Mouse (Mus musculus): ENCODE measurements around the gene Olfr67.
"Not testable (repeated sequence)": the region's sequence is repeated elsewhere in the genome, so short reads cannot be mapped to it uniquely, and the experiment has no call there.

The Olfr67 gene

GRCm38 (mm10) chr7:103791721-103792120 lies at the start of gene Olfr67:
Gene Olfr67 (minus strand): TSS chr7:103791821.
- DNase-seq = no peak

GRCm38 (mm10) chr7:103840268-103840667 lies 48.6 kb upstream of the Olfr67 start, which contains the start of gene Hbb-bh2:
Gene Hbb-bh2 (minus strand): TSS chr7:103840520.
- DNase-seq = no peak

GRCm38 (mm10) chr7:103827808-103828207 lies 36.2 kb upstream of the Olfr67 start, which contains the start of gene Hbb-bs:
Gene Hbb-bs (minus strand): TSS chr7:103828096.
- DNase-seq = no peak

GRCm38 (mm10) chr7:103827139-103827538 lies 35.5 kb upstream of the Olfr67 start:
- DNase-seq = not testable (repeated sequence)

- no peak for DNase-seq
These were observed 34.8 kb upstream of the Olfr67 start for GRCm38 (mm10) chr7:103826255-103826887.

GRCm38 (mm10) chr7:103825536-103826254 lies 34.1 kb upstream of the Olfr67 start:
- no peak for DNase-seq

GRCm38 (mm10) chr7:103824597-103824996 lies 33.0 kb upstream of the Olfr67 start:
- DNase-seq = no peak

- not testable (repeated sequence) for DNase-seq
These were observed 23.5 kb upstream of the Olfr67 start for GRCm38 (mm10) chr7:103815085-103815484.

GRCm38 (mm10) chr7:103813766-103814165 lies 22.1 kb upstream of the Olfr67 start, which contains the start of gene Hbb-bt:
Gene Hbb-bt (minus strand): TSS chr7:103813996.
- DNase-seq = no peak

- DNase-seq = not testable (repeated sequence)
These were observed 21.5 kb upstream of the Olfr67 start for GRCm38 (mm10) chr7:103813152-103813551.

GRCm38 (mm10) chr7:103812174-103812573 lies 20.6 kb upstream of the Olfr67 start:
- DNase-seq = no peak

GRCm38 (mm10) chr7:103811223-103811845 lies 19.7 kb upstream of the Olfr67 start:
- no peak for DNase-seq

GRCm38 (mm10) chr7:103810746-103811145 lies 19.1 kb upstream of the Olfr67 start:
- DNase-seq = no peak

GRCm38 (mm10) chr7:103810296-103810695 lies 18.7 kb upstream of the Olfr67 start:
- no peak for DNase-seq

- no peak for DNase-seq
These were observed 18.2 kb upstream of the Olfr67 start for GRCm38 (mm10) chr7:103809801-103810155.

- DNase-seq = no peak
These were observed 17.6 kb upstream of the Olfr67 start for GRCm38 (mm10) chr7:103808971-103809800.

- not testable (repeated sequence) for DNase-seq
These were observed 16.5 kb upstream of the Olfr67 start for GRCm38 (mm10) chr7:103808120-103808519.

GRCm38 (mm10) chr7:103806856-103807255 lies 15.2 kb upstream of the Olfr67 start:
- DNase-seq = no peak

- DNase-seq = no peak
These were observed 1.2 kb upstream of the Olfr67 start for GRCm38 (mm10) chr7:103792669-103793388.

- no peak for DNase-seq
These were observed 12.0 kb downstream of the Olfr67 start, which contains the start of gene Olfr68 for GRCm38 (mm10) chr7:103779598-103779997. Gene Olfr68 (minus strand): TSS chr7:103779698.

GRCm38 (mm10) chr7:103777652-103778051 lies 14.0 kb downstream of the Olfr67 start:
- DNase-seq = not testable (repeated sequence)

- no peak for DNase-seq
These were observed 20.1 kb downstream of the Olfr67 start, which contains the start of gene Olfr69 for GRCm38 (mm10) chr7:103771494-103771893. Gene Olfr69 (minus strand): TSS chr7:103771594.

All from right cerebral cortex, postnatal 14 days (tissue).